Mouse (Mus musculus): ENCODE data around the gene Eri3. TPM values are rescaled to one million over a fixed set of nuclear protein-coding genes. Genes with fewer than 3 reads are reported as not detected.

Gene Eri3
- total RNA-seq, 2 experiments from 2014 or later, result 200 to 214 TPM

Small RNA genes lying within 50 kb of the gene (microRNA-seq; reads per million reads assigned to microRNA genes)
- 0 reads per million in 2 experiments for gene Gm25559

Other genes with a start within 250 kb of the Eri3 start
- gene Rnf220, start 53.3 kb upstream of the Eri3 start, total RNA-seq (2021), result 100 to 1,000 TPM; 188 to 194 TPM
- gene Dmap1, start 131.9 kb downstream of the Eri3 start, total RNA-seq (2021), result 10 to 100 TPM; 37.5 to 38.2 TPM
- gene Gm12845, start 174.0 kb downstream of the Eri3 start, total RNA-seq (2021), result not detected
- gene Klf17, start 215.3 kb downstream of the Eri3 start, total RNA-seq (2021), result not detected

Data from layer of hippocampus, adult 18-20 months (tissue).